Mouse (Mus musculus): ENCODE measurements around the gene 0610030E20Rik. TPM values are rescaled to one million over a fixed set of nuclear protein-coding genes. Genes with fewer than 3 reads are reported as not detected.

0610030E20Rik gene
- polyA plus RNA-seq, 1 experiment from 2014 or later, result 36.0 TPM

GRCm38 (mm10) chr6:72386561-72386960, 39.4 kb downstream of the 0610030E20Rik start:
- Histone ChIP-seq H3K27me3 (no peaks in the 10 kb centered on the region), H3K9me3 (replicated peaks) (no peaks in the 10 kb centered on the region), H3K4me1 (peaks cover 40% of the 10 kb centered on the region), H3K27ac (replicated peaks) (no peak overlapping the region), H3K9ac (no peak overlapping the region), H3K36me3 (peaks cover 26% of the 10 kb centered on the region), H3K4me2 (replicated peaks) (no peak overlapping the region), H3K4me3 (replicated peaks) (no peak overlapping the region)
- no peak for ATAC-seq (ENCODE audit: insufficient number of reproducible peaks, low FRiP score, low TSS enrichment, low read depth)
- 91% methylated on average over 2 of the region's 2 CpGs for WGBS

GRCm38 (mm10) chr6:72387816-72388215, 40.7 kb downstream of the 0610030E20Rik start:
- no peak for ATAC-seq (ENCODE audit: insufficient number of reproducible peaks, low FRiP score, low TSS enrichment, low read depth)
- H3K9ac ChIP-seq, result no peak overlapping the region
- H3K4me1 ChIP-seq, result peaks cover 38% of the 10 kb centered on the region
- WGBS, result 64% methylated on average over 3 of the region's 3 CpGs
- peaks cover 26% of the 10 kb centered on the region for H3K36me3 ChIP-seq
- no peaks in the 10 kb centered on the region for H3K27me3 ChIP-seq
- H3K4me2 ChIP-seq (replicated peaks), result no peak overlapping the region
- no peak overlapping the region for H3K27ac ChIP-seq (replicated peaks)
- no peak overlapping the region for H3K4me3 ChIP-seq (replicated peaks)
- no peaks in the 10 kb centered on the region for H3K9me3 ChIP-seq (replicated peaks)

- WGBS, result 66% methylated on average over 10 of the region's 10 CpGs
- Histone ChIP-seq H3K9ac (no peak overlapping the region), H3K36me3 (peaks cover 26% of the 10 kb centered on the region), H3K27ac (replicated peaks) (no peak overlapping the region), H3K9me3 (replicated peaks) (no peaks in the 10 kb centered on the region), H3K4me1 (peaks cover 38% of the 10 kb centered on the region), H3K4me2 (replicated peaks) (no peak overlapping the region), H3K4me3 (replicated peaks) (no peak overlapping the region), H3K27me3 (no peaks in the 10 kb centered on the region)
- no peak for ATAC-seq (ENCODE audit: insufficient number of reproducible peaks, low FRiP score, low TSS enrichment, low read depth)
These were observed 41.1 kb downstream of the 0610030E20Rik start for GRCm38 (mm10) chr6:72388266-72388665.

GRCm38 (mm10) chr6:72388791-72389329, 41.7 kb downstream of the 0610030E20Rik start:
- WGBS, result 79% methylated on average over 6 of the region's 6 CpGs
- ATAC-seq (ENCODE audit: insufficient number of reproducible peaks, low FRiP score, low TSS enrichment, low read depth), result no peak

GRCm38 (mm10) chr6:72389471-72389940, 42.4 kb downstream of the 0610030E20Rik start:
- 20% methylated on average over 13 of the region's 13 CpGs for WGBS
- H3K4me3 ChIP-seq (replicated peaks), result peak overlapping the region; percentile 62
- H3K27me3 ChIP-seq, result no peaks in the 10 kb centered on the region
- peak overlapping the region; percentile 96 for H3K27ac ChIP-seq (replicated peaks)
- peak overlapping the region; percentile 73 for H3K4me2 ChIP-seq (replicated peaks)
- H3K36me3 ChIP-seq, result peaks cover 25% of the 10 kb centered on the region
- H3K4me1 ChIP-seq, result peaks cover 38% of the 10 kb centered on the region
- ATAC-seq (ENCODE audit: insufficient number of reproducible peaks, low FRiP score, low TSS enrichment, low read depth), result no peak
- H3K9me3 ChIP-seq (replicated peaks), result no peaks in the 10 kb centered on the region
- peak overlapping the region; percentile 65 for H3K9ac ChIP-seq

More at GRCm38 (mm10) chr6:72388791-72389329, 41.7 kb downstream of the 0610030E20Rik start:
- Histone ChIP-seq H3K4me1 (peaks cover 38% of the 10 kb centered on the region), H3K36me3 (peaks cover 26% of the 10 kb centered on the region), H3K4me2 (replicated peaks) (peak overlapping the region; percentile 73), H3K9ac (no peak overlapping the region), H3K27ac (replicated peaks) (peak overlapping the region; percentile 96; the same call in 1 of the 2 replicates), H3K27me3 (no peaks in the 10 kb centered on the region), H3K4me3 (replicated peaks) (peak overlapping the region; percentile 62), H3K9me3 (replicated peaks) (no peaks in the 10 kb centered on the region)

- Histone ChIP-seq H3K36me3 (peaks cover 18% of the 10 kb centered on the region), H3K4me2 (replicated peaks) (peak within 1 kb of the TSS; percentile 73), H3K4me1 (peaks cover 38% of the 10 kb centered on the region), H3K27ac (replicated peaks) (peak within 1 kb of the TSS; percentile 96), H3K9me3 (replicated peaks) (no peaks in the 10 kb centered on the region), H3K4me3 (replicated peaks) (peak within 1 kb of the TSS; percentile 62), H3K27me3 (no peaks in the 10 kb centered on the region), H3K9ac (peak within 1 kb of the TSS; percentile 65)
- peak; percentile 75 for ATAC-seq (ENCODE audit: insufficient number of reproducible peaks, low FRiP score, low TSS enrichment, low read depth)
- 2% methylated on average over 33 of the region's 33 CpGs for WGBS
These were observed 43.0 kb downstream of the 0610030E20Rik start, which contains the start of gene Vamp8 for GRCm38 (mm10) chr6:72389941-72390771. Gene Vamp8, minus strand, starts transcription at chr6:72390703.

GRCm38 (mm10) chr6:72390795-72391521, 43.8 kb downstream of the 0610030E20Rik start:
- Histone ChIP-seq H3K27ac (replicated peaks) (peak overlapping the region; percentile 96), H3K4me1 (peaks cover 38% of the 10 kb centered on the region), H3K9ac (peak overlapping the region; percentile 65; the same call in 1 of the 2 replicates), H3K4me3 (replicated peaks) (peak overlapping the region; percentile 62), H3K4me2 (replicated peaks) (peak overlapping the region; percentile 73), H3K9me3 (replicated peaks) (no peaks in the 10 kb centered on the region), H3K36me3 (peaks cover 12% of the 10 kb centered on the region), H3K27me3 (no peaks in the 10 kb centered on the region)
- 0 out of 2 replicates have a peak, but pooled peaks have one; percentile 9 for ATAC-seq (ENCODE audit: insufficient number of reproducible peaks, low FRiP score, low TSS enrichment, low read depth)
- 18% methylated on average over 12 of the region's 12 CpGs for WGBS

GRCm38 (mm10) chr6:72392341-72392740, 45.2 kb downstream of the 0610030E20Rik start:
- no peak for ATAC-seq (ENCODE audit: insufficient number of reproducible peaks, low FRiP score, low TSS enrichment, low read depth)
- no peak overlapping the region for H3K4me3 ChIP-seq (replicated peaks)
- no peak overlapping the region for H3K27ac ChIP-seq (replicated peaks)
- 89% methylated on average over 5 of the region's 5 CpGs for WGBS
- H3K9ac ChIP-seq, result no peak overlapping the region
- H3K36me3 ChIP-seq, result 0 out of 2 replicates have a peak, but pooled peaks cover 6% of the 10 kb centered on the region
- H3K9me3 ChIP-seq (replicated peaks), result no peaks in the 10 kb centered on the region
- no peaks in the 10 kb centered on the region for H3K27me3 ChIP-seq
- H3K4me1 ChIP-seq, result peaks cover 38% of the 10 kb centered on the region
- H3K4me2 ChIP-seq (replicated peaks), result no peak overlapping the region

GRCm38 (mm10) chr6:72396837-72397251, 49.7 kb downstream of the 0610030E20Rik start:
- H3K27ac ChIP-seq (replicated peaks), result no peak overlapping the region
- 78% methylated on average over 10 of the region's 10 CpGs for WGBS
- H3K9ac ChIP-seq, result no peak overlapping the region
- ATAC-seq (ENCODE audit: insufficient number of reproducible peaks, low FRiP score, low TSS enrichment, low read depth), result no peak
- H3K4me3 ChIP-seq (replicated peaks), result no peak overlapping the region
- H3K9me3 ChIP-seq (replicated peaks), result no peaks in the 10 kb centered on the region
- no peaks in the 10 kb centered on the region for H3K27me3 ChIP-seq
- no peaks in the 10 kb centered on the region for H3K36me3 ChIP-seq
- no peak overlapping the region for H3K4me2 ChIP-seq (replicated peaks)
- H3K4me1 ChIP-seq, result no peaks in the 10 kb centered on the region

- no peaks in the 10 kb centered on the region for H3K4me1 ChIP-seq
- no peaks in the 10 kb centered on the region for H3K9me3 ChIP-seq (replicated peaks)
- WGBS, result 66% methylated on average over 2 of the region's 2 CpGs
- no peak overlapping the region for H3K27ac ChIP-seq (replicated peaks)
- H3K4me3 ChIP-seq (replicated peaks), result no peak overlapping the region
- H3K9ac ChIP-seq, result no peak overlapping the region
- no peak overlapping the region for H3K4me2 ChIP-seq (replicated peaks)
- no peaks in the 10 kb centered on the region for H3K36me3 ChIP-seq
- no peak for ATAC-seq (ENCODE audit: insufficient number of reproducible peaks, low FRiP score, low TSS enrichment, low read depth)
- no peaks in the 10 kb centered on the region for H3K27me3 ChIP-seq
These were observed 52.9 kb downstream of the 0610030E20Rik start for GRCm38 (mm10) chr6:72399967-72400366.

- Histone ChIP-seq H3K27ac (replicated peaks) (no peak overlapping the region), H3K27me3 (no peaks in the 10 kb centered on the region), H3K9ac (no peak overlapping the region), H3K4me2 (replicated peaks) (no peak overlapping the region), H3K4me3 (replicated peaks) (no peak overlapping the region), H3K36me3 (no peaks in the 10 kb centered on the region), H3K4me1 (no peaks in the 10 kb centered on the region), H3K9me3 (replicated peaks) (no peaks in the 10 kb centered on the region)
- ATAC-seq (ENCODE audit: insufficient number of reproducible peaks, low FRiP score, low TSS enrichment, low read depth), result no peak
- WGBS, result 19% methylated on average over 7 of the region's 7 CpGs
These were observed 54.8 kb downstream of the 0610030E20Rik start for GRCm38 (mm10) chr6:72401875-72402274.
